ENCODE assay signal across 10 mouse cellular contexts in genomic region chr2:158155101-158155500, GRCm38 (mm10).
"Had no signal": no experiment of that assay in that cellular context is flagged by ENCODE, and none has a peak within 500 bp of the region (broad histone marks: within the 10 kb centered on the region; RNA-seq: fewer than 3 reads in every experiment).

No protein-coding gene starts in this region.

- ATAC-seq: midbrain, embryonic 16.5 days had no signal

- H3K27ac ChIP-seq: midbrain, embryonic 12.5 days had no signal

- DNase-seq: kidney, postnatal 14 days; layer of hippocampus, adult 9-11 months; lung, embryonic 14.5 days; lung, postnatal 14 days; right cerebral cortex, postnatal 25 days; thymus, postnatal 4 days had no signal

- H3K36me3 ChIP-seq: kidney, embryonic 15.5 days; limb, embryonic 12.5 days; midbrain, embryonic 12.5 days had no signal

- H3K9ac ChIP-seq: kidney, embryonic 15.5 days; limb, embryonic 12.5 days; lung, embryonic 14.5 days; midbrain, embryonic 12.5 days had no signal

- H3K4me2 ChIP-seq: kidney, embryonic 15.5 days; limb, embryonic 12.5 days; midbrain, embryonic 12.5 days had no signal

- H3K27me3 ChIP-seq: kidney, embryonic 15.5 days; limb, embryonic 12.5 days had no signal

- H3K4me3 ChIP-seq: kidney, embryonic 15.5 days; limb, embryonic 12.5 days; midbrain, embryonic 12.5 days had no signal
